Mouse (Mus musculus) olfactory bulb, adult 2 months (tissue): Measurements from ENCODE around the gene Prkcd. TPM values are rescaled to one million over a fixed set of nuclear protein-coding genes. Genes with fewer than 3 reads are reported as not detected.

Experiments used
- H3K27ac ChIP-seq: fragments of 200-500 bp; 2 replicates; pipeline ENCODE4 v1.5.1; 2012; ENCODE audit warnings: low read depth, low read length; ENCODE audit not compliant: insufficient read depth
- H3K4me1 ChIP-seq: fragments of 200-500 bp; 2 replicates; pipeline ENCODE4 v1.6.1; 2012; ENCODE audit warnings: low read length; ENCODE audit not compliant: control insufficient read depth, insufficient read depth
- H3K4me3 ChIP-seq: fragments of 200-500 bp; 2 replicates; pipeline ENCODE4 v1.5.1; 2012; ENCODE audit warnings: mild to moderate bottlenecking, low read depth, low read length, moderate library complexity; ENCODE audit not compliant: insufficient read depth
- CTCF ChIP-seq: fragments of 200-500 bp; IDR thresholded peaks from 2 replicates; pipeline ENCODE4 v1.5.1; 2012; ENCODE audit warnings: low read depth, mild to moderate bottlenecking, low read length, moderate library complexity; ENCODE audit not compliant: insufficient read depth
- POLR2A ChIP-seq: fragments of 200-500 bp; IDR thresholded peaks from 2 replicates; pipeline ENCODE4 v1.6.1; 2012; ENCODE audit warnings: mild to moderate bottlenecking, low read depth, low read length, moderate library complexity; ENCODE audit not compliant: insufficient read depth
- WGBS: fragments of 180-500 bp; shearing (Covaris S2); methylation state at CpG from one replicate; pipeline ENCODE4 v1.1.7; 2018; 5-methylcytosine and 5-hydroxymethylcytosine counted together
- polyA plus RNA-seq: library from polyadenylated mRNA; stranded (reverse); fragments of >200 nt; gene quantifications from 2 replicates; pipeline ENCODE4 v1.2.4, GENCODE M21; 2012; ENCODE audit warnings: low replicate concordance; ENCODE audit not compliant: missing spikeins, insufficient read depth, insufficient read length

Gene Prkcd
- polyA plus RNA-seq, 1 experiment = 164 TPM

DNA sequence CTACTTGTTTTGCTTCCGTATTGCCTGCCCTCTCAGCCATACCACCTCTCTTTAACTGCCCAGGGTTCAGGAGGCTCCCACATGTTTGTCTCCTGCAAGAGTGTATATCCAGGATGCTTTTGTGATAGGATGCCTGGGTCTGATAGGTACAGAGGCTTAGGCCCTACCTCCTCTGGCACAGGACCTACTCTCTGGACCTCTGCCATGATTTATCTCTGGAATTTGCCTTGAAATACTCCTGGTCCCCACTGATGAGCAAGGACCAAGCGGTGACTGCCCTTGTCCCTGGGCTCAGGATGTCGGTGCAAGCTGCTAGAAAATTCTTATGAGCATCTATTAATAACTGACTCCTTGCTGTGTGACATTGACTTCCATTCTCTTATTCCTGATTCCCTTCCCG lies 12.0 kb upstream of the Prkcd start:
- 83% methylated on average over 4 of the region's 4 CpGs for WGBS

DNA sequence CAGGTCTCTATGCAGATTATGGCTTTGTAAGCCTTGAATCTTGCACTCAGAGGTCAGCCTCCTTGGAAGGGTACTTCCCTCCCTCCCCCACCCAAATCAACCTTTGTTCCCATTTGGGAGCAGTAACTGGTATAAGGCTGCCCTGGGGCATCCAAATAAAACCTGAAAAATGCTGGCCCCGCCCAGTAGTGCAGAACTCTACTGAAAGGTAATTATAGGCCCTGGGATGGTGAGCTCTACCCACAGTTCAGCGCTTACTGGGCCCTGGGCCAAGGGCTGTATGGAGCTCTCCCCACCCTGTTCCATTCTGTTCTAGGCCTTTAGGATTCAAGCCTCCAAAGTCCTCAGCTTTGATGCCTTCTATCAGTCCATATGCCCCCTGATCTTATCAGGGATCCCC lies 11.1 kb upstream of the Prkcd start:
- no peak for TF ChIP-seq CTCF
- Histone ChIP-seq H3K4me1 (no peaks in the 10 kb centered on the region), H3K4me3 (no peak overlapping the region), H3K27ac (no peak overlapping the region)
- WGBS = 76% methylated on average over 2 of the region's 2 CpGs

More for the DNA sequence above, 12.0 kb upstream of the Prkcd start:
- H3K4me1 ChIP-seq = no peaks in the 10 kb centered on the region
- TF ChIP-seq POLR2A = no peak
- TF ChIP-seq CTCF = no peak
- H3K27ac ChIP-seq = no peak overlapping the region
- H3K4me3 ChIP-seq = no peak overlapping the region

DNA sequence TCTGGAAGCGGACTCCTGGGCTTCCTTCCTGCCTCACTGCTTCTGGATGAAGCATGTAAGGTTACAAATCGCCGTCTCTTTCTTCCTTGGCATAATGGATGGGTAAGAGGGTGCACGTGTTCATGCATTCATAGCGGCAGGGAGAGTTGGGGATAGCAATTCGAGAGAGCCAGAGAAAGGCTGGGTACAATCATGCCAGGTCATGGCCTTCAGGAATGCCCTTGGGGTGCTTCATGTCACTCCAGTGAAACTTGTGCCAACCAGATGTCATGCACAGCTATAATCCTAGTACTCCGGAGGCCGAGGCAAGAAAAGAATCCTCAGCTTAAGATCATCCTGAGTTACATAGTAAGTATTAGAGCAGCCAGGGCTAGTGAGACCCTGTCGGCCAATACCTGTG lies 10.5 kb upstream of the Prkcd start:
- Histone ChIP-seq H3K4me3 (no peak overlapping the region), H3K27ac (no peak overlapping the region), H3K4me1 (no peaks in the 10 kb centered on the region)
- 81% methylated on average over 9 of the region's 9 CpGs for WGBS
- TF ChIP-seq POLR2A (no peak), CTCF (no peak)

DNA sequence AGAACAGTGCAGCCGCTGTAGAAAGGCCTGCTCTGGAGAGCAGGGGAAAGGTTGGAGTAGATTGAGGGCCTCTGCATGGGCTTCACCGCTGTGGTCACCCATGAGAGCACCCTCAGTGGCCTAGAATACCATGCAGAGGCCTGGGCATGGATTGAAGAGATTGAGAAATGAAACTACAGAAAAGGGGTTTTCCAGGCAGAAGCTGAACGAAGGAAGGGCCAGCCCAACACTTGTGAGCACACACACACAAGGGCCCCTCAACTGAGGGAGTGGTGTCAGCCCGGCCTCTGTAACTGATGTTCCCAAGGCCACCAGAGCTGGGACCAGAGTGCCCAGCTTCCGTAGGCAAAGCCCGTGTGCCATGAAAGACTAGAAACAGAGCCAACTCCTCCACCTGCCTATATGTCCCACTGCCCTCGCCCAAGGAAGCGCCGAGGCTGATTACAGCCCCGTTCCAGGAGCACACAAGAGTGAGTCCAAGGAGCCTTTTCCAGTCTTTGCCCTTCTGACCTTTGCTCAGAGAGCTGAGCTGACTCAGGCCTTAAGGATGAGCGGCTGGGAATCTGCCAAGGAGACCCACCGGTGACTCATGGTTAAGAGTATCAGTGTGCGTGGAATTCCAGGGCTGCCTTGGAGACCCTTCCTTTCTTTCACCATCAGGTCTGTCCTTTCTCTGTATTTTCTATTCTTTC lies 9.4 kb upstream of the Prkcd start:
- TF ChIP-seq POLR2A (no peak), CTCF (no peak)
- no peak overlapping the region for H3K4me3 ChIP-seq
- 84% methylated on average over 13 of the region's 13 CpGs for WGBS

DNA sequence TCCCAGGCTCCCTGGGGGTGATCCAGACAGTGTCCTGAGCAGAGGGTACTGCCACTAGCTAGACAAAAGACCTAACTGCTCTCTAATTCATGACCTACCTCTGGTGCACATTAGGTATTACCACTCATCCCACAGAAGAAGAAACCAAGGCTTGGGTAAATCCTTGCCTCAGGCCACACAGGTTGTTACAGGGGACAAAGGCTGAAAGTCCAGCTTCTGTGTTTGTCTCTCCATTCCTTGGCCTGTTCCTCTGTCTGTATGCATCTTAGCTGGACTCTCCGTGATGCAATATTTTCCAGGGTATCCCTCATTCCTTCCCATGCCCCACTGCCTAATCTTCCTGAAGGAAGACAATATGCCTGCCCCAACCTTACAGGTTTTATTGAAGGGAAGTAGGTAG lies 8.4 kb upstream of the Prkcd start:
- 94% methylated on average over 1 of the region's 1 CpGs for WGBS

More for the DNA sequence above, 9.4 kb upstream of the Prkcd start:
- Histone ChIP-seq H3K4me1 (peaks cover 3% of the 10 kb centered on the region), H3K27ac (no peak overlapping the region)

DNA sequence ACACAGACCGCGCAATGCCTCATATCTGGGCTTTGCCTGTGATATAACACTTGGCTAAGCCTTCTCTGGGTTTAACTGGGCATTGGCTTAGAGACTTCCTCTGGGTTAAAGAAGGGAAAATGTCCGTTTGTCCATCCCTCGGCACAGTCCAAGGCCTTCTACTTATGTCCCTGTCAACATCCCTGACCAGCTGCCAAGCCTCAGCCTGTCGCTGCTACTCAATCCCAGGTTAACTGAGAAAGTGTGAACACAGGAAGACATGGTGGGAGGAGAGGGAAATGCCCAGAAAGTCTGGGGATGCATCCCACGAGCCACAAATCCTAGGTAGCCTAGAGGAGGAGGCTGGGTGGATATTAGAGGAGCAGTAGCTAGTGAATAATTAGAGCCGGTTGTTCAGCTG lies 7.7 kb upstream of the Prkcd start:
- TF ChIP-seq POLR2A (no peak), CTCF (no peak)
- WGBS = 85% methylated on average over 7 of the region's 7 CpGs
- Histone ChIP-seq H3K27ac (no peak overlapping the region), H3K4me1 (peaks cover 3% of the 10 kb centered on the region), H3K4me3 (no peak overlapping the region)

More for the DNA sequence above, 8.4 kb upstream of the Prkcd start:
- Histone ChIP-seq H3K27ac (no peak overlapping the region), H3K4me1 (peaks cover 3% of the 10 kb centered on the region), H3K4me3 (no peak overlapping the region)
- TF ChIP-seq CTCF (no peak), POLR2A (no peak)

DNA sequence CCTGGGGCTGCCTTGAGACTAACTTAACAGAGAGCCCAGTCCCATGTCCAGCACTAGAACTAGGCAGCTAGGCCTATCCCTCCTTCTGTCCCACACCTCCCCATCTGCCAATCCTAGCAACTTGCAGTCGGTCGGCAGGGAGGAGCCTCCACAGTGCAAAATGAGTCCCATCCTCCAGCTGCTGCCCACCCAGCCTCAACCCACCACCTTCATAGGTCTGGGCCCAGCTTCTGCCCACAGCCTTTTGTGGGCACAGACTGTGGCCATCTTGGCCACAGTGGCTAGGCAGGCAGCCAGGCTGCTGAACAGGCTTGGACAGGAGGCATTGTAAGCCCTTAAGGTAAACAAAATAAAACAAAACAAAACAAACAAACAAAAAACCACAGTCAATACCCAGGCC lies 5.8 kb upstream of the Prkcd start:
- no peak for TF ChIP-seq CTCF
- no peak for TF ChIP-seq POLR2A
- 66% methylated on average over 2 of the region's 2 CpGs for WGBS

DNA sequence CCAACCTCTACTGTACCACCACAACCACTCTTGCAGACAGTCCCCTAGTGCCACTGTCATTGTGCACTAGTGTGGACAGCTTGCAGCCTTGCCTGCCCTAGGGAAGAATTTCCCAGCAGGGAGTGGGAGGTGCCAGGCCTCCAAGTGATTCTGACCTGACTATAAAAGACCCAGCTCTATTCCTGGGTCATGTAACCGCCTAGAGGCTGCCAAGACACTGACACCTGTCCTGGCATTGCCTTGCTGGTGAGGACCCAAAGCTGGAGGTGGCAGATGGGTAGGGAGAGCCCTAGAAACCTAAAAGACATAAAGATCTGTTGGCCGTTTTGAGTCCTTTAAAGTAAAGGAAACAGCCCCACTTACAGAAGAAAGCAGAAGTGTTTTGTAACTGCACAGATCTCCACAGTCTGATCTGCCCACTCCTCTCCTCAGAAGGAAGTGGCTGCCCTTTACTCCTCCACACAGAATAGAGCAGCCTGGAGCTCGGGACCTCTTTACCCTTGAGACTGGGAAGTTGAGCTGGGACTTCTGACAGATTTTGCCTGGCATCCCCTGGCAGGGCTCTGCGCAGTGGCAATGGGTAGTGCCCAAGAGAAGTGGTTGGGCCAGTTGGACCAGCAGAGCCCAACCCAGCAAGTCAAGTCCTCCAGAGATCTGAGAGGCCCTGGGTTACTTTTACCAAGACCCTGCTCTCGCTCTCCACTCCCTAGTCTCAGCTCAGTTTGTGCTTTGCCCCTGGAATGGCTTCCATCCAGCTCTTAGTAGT lies 5.0 kb upstream of the Prkcd start:
- Histone ChIP-seq H3K27ac (no peak overlapping the region), H3K4me1 (peaks cover 10% of the 10 kb centered on the region), H3K4me3 (no peak overlapping the region)
- TF ChIP-seq POLR2A (no peak), CTCF (no peak)
- WGBS = 67% methylated on average over 5 of the region's 5 CpGs

More for the DNA sequence above, 5.8 kb upstream of the Prkcd start:
- Histone ChIP-seq H3K4me1 (peaks cover 3% of the 10 kb centered on the region), H3K4me3 (no peak overlapping the region), H3K27ac (no peak overlapping the region)

DNA sequence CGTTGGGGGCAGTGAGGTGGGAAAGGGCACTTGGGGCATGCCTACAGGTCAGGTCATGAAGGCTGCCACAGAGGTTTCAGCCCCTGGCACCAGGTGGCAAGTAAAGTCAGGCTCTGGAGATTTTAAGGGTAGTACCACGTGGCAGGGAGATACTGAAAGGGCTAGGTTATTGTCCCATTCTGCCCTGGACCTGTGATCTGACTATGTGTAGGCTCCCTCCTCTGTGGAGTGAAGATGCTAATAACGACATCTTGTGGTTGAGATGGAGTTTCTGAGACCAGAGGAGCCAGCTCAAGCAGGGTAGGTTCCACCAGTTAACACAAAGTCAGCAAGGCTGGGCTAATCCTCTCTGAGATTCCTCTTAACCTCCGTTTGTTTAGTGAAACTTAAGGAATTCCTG lies 3.8 kb upstream of the Prkcd start:
- no peak for TF ChIP-seq CTCF
- TF ChIP-seq POLR2A = no peak
- H3K4me1 ChIP-seq = peaks cover 20% of the 10 kb centered on the region
- H3K27ac ChIP-seq = no peak overlapping the region
- 78% methylated on average over 4 of the region's 4 CpGs for WGBS
- H3K4me3 ChIP-seq = no peak overlapping the region
